Mouse (Mus musculus): ENCODE data around the gene Vps26c. TPM values are rescaled to one million over a fixed set of nuclear protein-coding genes. Genes with fewer than 3 reads are reported as not detected.
"Not testable (repeated sequence)": the region's sequence is repeated elsewhere in the genome, so short reads cannot be mapped to it uniquely, and the experiment has no call there.

Vps26c gene
- polyA plus RNA-seq, 1 experiment: 19.1 TPM

GRCm38 (mm10) chr16:94531268-94531667 is 4.6 kb upstream of the Vps26c start:
- Histone ChIP-seq H3K4me3 (ENCODE audit: insufficient read depth, low read depth, low read length) (no peak overlapping the region), H3K4me1 (ENCODE audit: control insufficient read depth, insufficient read depth, insufficient read length, low read length) (peaks cover 3% of the 10 kb centered on the region; the same call in 1 of the 2 replicates), H3K27ac (replicated peaks; ENCODE audit: low read depth, low read length) (no peak overlapping the region)

DNA sequence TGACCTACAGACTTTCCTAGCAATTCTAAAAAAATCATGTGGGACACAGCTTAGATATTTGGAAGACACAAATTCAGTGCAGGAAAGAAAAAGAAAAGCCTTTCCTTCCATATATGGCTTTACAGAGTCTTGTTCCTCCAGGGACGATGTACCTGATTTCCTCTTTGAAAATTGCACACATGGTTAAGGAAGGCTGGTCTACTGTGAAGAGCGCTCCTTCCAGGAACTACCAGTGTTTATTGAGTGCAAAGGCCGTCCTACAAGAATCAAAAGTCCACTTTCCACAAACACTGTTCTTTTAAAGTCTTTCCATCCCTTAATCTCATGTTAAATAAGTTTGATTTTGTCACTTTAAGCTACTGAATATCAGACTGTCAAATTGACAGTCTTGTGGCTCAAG is 916 bp upstream of the Vps26c start:
- Histone ChIP-seq H3K27ac (replicated peaks; ENCODE audit: low read depth, low read length) (0 out of 2 replicates have a peak overlapping the region, but pooled peaks have one; percentile 20), H3K4me3 (ENCODE audit: insufficient read depth, low read depth, low read length) (peak overlapping the region; percentile 41), H3K4me1 (ENCODE audit: control insufficient read depth, insufficient read depth, insufficient read length, low read length) (peaks cover 7% of the 10 kb centered on the region)

GRCm38 (mm10) chr16:94527152-94527534 is 513 bp upstream of the Vps26c start:
- H3K27ac ChIP-seq (replicated peaks; ENCODE audit: low read depth, low read length): peak overlapping the region; percentile 97
- H3K4me3 ChIP-seq (ENCODE audit: insufficient read depth, low read depth, low read length): peak overlapping the region; percentile 78
- H3K4me1 ChIP-seq (ENCODE audit: control insufficient read depth, insufficient read depth, insufficient read length, low read length): peaks cover 7% of the 10 kb centered on the region

- H3K4me1 ChIP-seq (ENCODE audit: control insufficient read depth, insufficient read depth, insufficient read length, low read length): peaks cover 7% of the 10 kb centered on the region
Measured at GRCm38 (mm10) chr16:94525955-94526343, 681 bp downstream of the Vps26c start.

GRCm38 (mm10) chr16:94524691-94525090 is 1.9 kb downstream of the Vps26c start:
- no peak overlapping the region for H3K4me3 ChIP-seq (ENCODE audit: insufficient read depth, low read depth, low read length)
- peaks cover 7% of the 10 kb centered on the region for H3K4me1 ChIP-seq (ENCODE audit: control insufficient read depth, insufficient read depth, insufficient read length, low read length)
- H3K27ac ChIP-seq (replicated peaks; ENCODE audit: low read depth, low read length): no peak overlapping the region

More at GRCm38 (mm10) chr16:94525955-94526343, 681 bp downstream of the Vps26c start:
- H3K4me3 ChIP-seq (ENCODE audit: insufficient read depth, low read depth, low read length): peak overlapping the region; percentile 78
- peak overlapping the region; percentile 76 for H3K27ac ChIP-seq (replicated peaks; ENCODE audit: low read depth, low read length)

- H3K4me1 ChIP-seq (ENCODE audit: control insufficient read depth, insufficient read depth, insufficient read length, low read length): peaks cover 16% of the 10 kb centered on the region
- H3K4me3 ChIP-seq (ENCODE audit: insufficient read depth, low read depth, low read length): no peak overlapping the region
- 0 out of 2 replicates have a peak overlapping the region, but pooled peaks have one; percentile 5 for H3K27ac ChIP-seq (replicated peaks; ENCODE audit: low read depth, low read length)
Measured at GRCm38 (mm10) chr16:94523594-94524377, 2.8 kb downstream of the Vps26c start.

- H3K27ac ChIP-seq (replicated peaks; ENCODE audit: low read depth, low read length): peak overlapping the region; percentile 50
- H3K4me3 ChIP-seq (ENCODE audit: insufficient read depth, low read depth, low read length): no peak overlapping the region
- peaks cover 13% of the 10 kb centered on the region for H3K4me1 ChIP-seq (ENCODE audit: control insufficient read depth, insufficient read depth, insufficient read length, low read length)
Measured at GRCm38 (mm10) chr16:94519028-94519427, 7.6 kb downstream of the Vps26c start.

DNA sequence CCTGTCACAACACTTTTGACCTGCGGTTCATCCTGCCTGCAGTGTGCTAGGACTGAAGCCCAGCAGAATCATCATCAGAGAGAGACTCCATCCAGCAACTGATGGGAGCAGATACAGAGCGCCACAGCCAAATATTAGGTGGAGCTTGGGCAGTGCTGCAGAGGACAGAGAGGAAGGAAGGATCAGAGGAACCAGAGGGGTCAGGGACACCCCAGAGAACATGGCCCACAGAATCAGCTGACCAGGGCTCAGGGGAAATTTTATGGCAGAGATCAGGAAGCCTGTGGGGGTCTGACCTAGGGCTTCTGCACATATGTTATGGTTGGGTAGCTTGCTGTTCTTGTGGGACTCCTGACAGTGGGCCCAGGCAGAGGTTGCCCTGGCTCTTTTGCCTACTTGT is 9.0 kb downstream of the Vps26c start:
- Histone ChIP-seq H3K4me1 (ENCODE audit: control insufficient read depth, insufficient read depth, insufficient read length, low read length) (peaks cover 12% of the 10 kb centered on the region; the same call in 1 of the 2 replicates), H3K4me3 (ENCODE audit: insufficient read depth, low read depth, low read length) (no peak overlapping the region), H3K27ac (replicated peaks; ENCODE audit: low read depth, low read length) (0 out of 2 replicates have a peak overlapping the region, but pooled peaks have one; percentile 19)

- Histone ChIP-seq H3K27ac (replicated peaks; ENCODE audit: low read depth, low read length) (no peak overlapping the region), H3K4me3 (ENCODE audit: insufficient read depth, low read depth, low read length) (no peak overlapping the region), H3K4me1 (ENCODE audit: control insufficient read depth, insufficient read depth, insufficient read length, low read length) (no peaks in the 10 kb centered on the region)
Measured at GRCm38 (mm10) chr16:94509983-94510382, 16.6 kb downstream of the Vps26c start.

GRCm38 (mm10) chr16:94508769-94509168 is 17.9 kb downstream of the Vps26c start:
- Histone ChIP-seq H3K27ac (replicated peaks; ENCODE audit: low read depth, low read length) (no peak overlapping the region), H3K4me3 (ENCODE audit: insufficient read depth, low read depth, low read length) (no peak overlapping the region), H3K4me1 (ENCODE audit: control insufficient read depth, insufficient read depth, insufficient read length, low read length) (no peaks in the 10 kb centered on the region)

GRCm38 (mm10) chr16:94507071-94507470 is 19.6 kb downstream of the Vps26c start:
- Histone ChIP-seq H3K4me3 (ENCODE audit: insufficient read depth, low read depth, low read length) (no peak overlapping the region), H3K4me1 (ENCODE audit: control insufficient read depth, insufficient read depth, insufficient read length, low read length) (no peaks in the 10 kb centered on the region), H3K27ac (replicated peaks; ENCODE audit: low read depth, low read length) (no peak overlapping the region)

DNA sequence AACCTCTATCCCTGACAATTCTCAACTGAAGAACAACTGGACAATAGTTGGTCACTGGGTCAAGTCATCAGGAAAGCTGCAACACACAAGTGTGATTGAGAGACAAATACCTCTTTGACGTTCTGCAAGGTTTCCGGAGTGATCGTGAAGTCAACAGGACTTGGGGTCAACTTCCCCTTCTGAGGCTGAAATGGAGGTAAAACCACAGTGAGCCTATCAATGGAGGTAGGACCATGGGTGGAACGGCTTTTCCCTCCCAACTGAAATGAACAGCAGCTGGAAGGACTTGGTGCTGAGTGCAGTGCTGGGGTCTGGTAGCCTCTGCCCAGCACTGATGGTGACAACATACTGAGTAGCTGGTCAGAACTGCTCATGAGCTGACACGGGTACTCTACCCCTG is 22.4 kb downstream of the Vps26c start:
- Histone ChIP-seq H3K4me1 (ENCODE audit: control insufficient read depth, insufficient read depth, insufficient read length, low read length) (no peaks in the 10 kb centered on the region), H3K4me3 (ENCODE audit: insufficient read depth, low read depth, low read length) (no peak overlapping the region), H3K27ac (replicated peaks; ENCODE audit: low read depth, low read length) (no peak overlapping the region)

GRCm38 (mm10) chr16:94497911-94498310 is 28.7 kb downstream of the Vps26c start:
- Histone ChIP-seq H3K4me3 (ENCODE audit: insufficient read depth, low read depth, low read length) (no peak overlapping the region), H3K4me1 (ENCODE audit: control insufficient read depth, insufficient read depth, insufficient read length, low read length) (no peaks in the 10 kb centered on the region), H3K27ac (replicated peaks; ENCODE audit: low read depth, low read length) (peak overlapping the region; percentile 45)

GRCm38 (mm10) chr16:94497176-94497575 is 29.5 kb downstream of the Vps26c start:
- not testable (repeated sequence) for H3K4me3 ChIP-seq (ENCODE audit: insufficient read depth, low read depth, low read length); H3K4me1 ChIP-seq (ENCODE audit: control insufficient read depth, insufficient read depth, insufficient read length, low read length)
- peak overlapping the region; percentile 56; the same call in 1 of the 2 replicates for H3K27ac ChIP-seq (replicated peaks; ENCODE audit: low read depth, low read length)

- no peak overlapping the region for H3K4me3 ChIP-seq (ENCODE audit: insufficient read depth, low read depth, low read length)
- H3K4me1 ChIP-seq (ENCODE audit: control insufficient read depth, insufficient read depth, insufficient read length, low read length): no peaks in the 10 kb centered on the region
- no peak overlapping the region for H3K27ac ChIP-seq (replicated peaks; ENCODE audit: low read depth, low read length)
Measured at GRCm38 (mm10) chr16:94489326-94489725, 37.3 kb downstream of the Vps26c start.

GRCm38 (mm10) chr16:94487341-94487740 is 39.3 kb downstream of the Vps26c start:
- H3K4me3 ChIP-seq (ENCODE audit: insufficient read depth, low read depth, low read length): no peak overlapping the region
- no peak overlapping the region for H3K27ac ChIP-seq (replicated peaks; ENCODE audit: low read depth, low read length)
- no peaks in the 10 kb centered on the region for H3K4me1 ChIP-seq (ENCODE audit: control insufficient read depth, insufficient read depth, insufficient read length, low read length)
